Mouse (Mus musculus) forebrain, embryonic 13.5 days (tissue): ENCODE measurements around the gene Vmo1. TPM values are rescaled to one million over a fixed set of nuclear protein-coding genes. Genes with fewer than 3 reads are reported as not detected.

Experiments used
- ATAC-seq: fragments of 200-750 bp; cut with Nextera tagmentation; 2 replicates; pipeline ENCODE4 v1.8.0; 2017
- H3K27ac ChIP-seq: fragments of 300-500 bp; sonication (generic); 2 replicates; pipeline ENCODE4 v1.5.1; 2015; ENCODE audit warnings: inconsistent platforms, mild to moderate bottlenecking, moderate library complexity
- H3K27me3 ChIP-seq: fragments of 300-500 bp; sonication (generic); 2 replicates; pipeline ENCODE4 v1.6.1; 2015; ENCODE audit warnings: mild to moderate bottlenecking, inconsistent platforms
- H3K36me3 ChIP-seq: fragments of 300-500 bp; sonication (generic); 2 replicates; pipeline ENCODE4 v1.6.1; 2015; ENCODE audit warnings: mild to moderate bottlenecking, inconsistent platforms; ENCODE audit not compliant: poor library complexity, severe bottlenecking
- H3K4me1 ChIP-seq: fragments of 300-500 bp; sonication (generic); 2 replicates; pipeline ENCODE4 v1.6.1; 2015; ENCODE audit warnings: inconsistent platforms
- H3K4me2 ChIP-seq: fragments of 300-500 bp; sonication (generic); 2 replicates; pipeline ENCODE4 v1.6.1; 2015; ENCODE audit warnings: inconsistent platforms, mild to moderate bottlenecking, moderate library complexity
- H3K4me3 ChIP-seq: fragments of 300-500 bp; sonication (generic); 2 replicates; pipeline ENCODE4 v1.5.1; 2015; ENCODE audit warnings: mild to moderate bottlenecking, inconsistent platforms
- H3K9ac ChIP-seq: fragments of 300-500 bp; sonication (generic); 2 replicates; pipeline ENCODE4 v1.6.1; 2015; ENCODE audit warnings: mild to moderate bottlenecking, inconsistent platforms
- H3K9me3 ChIP-seq: fragments of 300-500 bp; sonication (generic); replicated peaks from 2 replicates; pipeline ENCODE4 v1.6.1; 2016; ENCODE audit warnings: inconsistent platforms
- WGBS: fragments of 180-500 bp; shearing (Covaris S2); methylation state at CpG from one replicate; pipeline ENCODE4 v1.1.7; 2015; 5-methylcytosine and 5-hydroxymethylcytosine counted together
- polyA plus RNA-seq: library from polyadenylated mRNA; unstranded; fragments of >200 nt; fragmentation: Nextera tagmentation; extraction: Ambion mirVana; gene quantifications from 2 replicates; pipeline ENCODE4 v1.2.1, GENCODE M21; 2015

Gene Vmo1
- polyA plus RNA-seq = 0.57 TPM in 1 of 2 replicates, not detected in the other

GRCm38 (mm10) chr11:70514288-70514687 is at the start of gene Vmo1:
Vmo1 (minus strand) TSS chr11:70514616.
- no peak for ATAC-seq
- no peak within 1 kb of the TSS for H3K4me2 ChIP-seq
- WGBS = 87% methylated on average over 7 of the region's 7 CpGs
- H3K9ac ChIP-seq = 0 out of 2 replicates have a peak within 1 kb of the TSS, but pooled peaks have one; percentile 5
- no peaks in the 10 kb centered on the region for H3K9me3 ChIP-seq
- no peaks in the 10 kb centered on the region for H3K36me3 ChIP-seq
- H3K27ac ChIP-seq = no peak within 1 kb of the TSS
- H3K4me3 ChIP-seq = no peak within 1 kb of the TSS
- peaks cover 4% of the 10 kb centered on the region; the same call in 1 of the 2 replicates for H3K27me3 ChIP-seq
- 0 out of 2 replicates have a peak, but pooled peaks cover 5% of the 10 kb centered on the region for H3K4me1 ChIP-seq

GRCm38 (mm10) chr11:70563470-70564275 is 49.3 kb upstream of the Vmo1 start:
- Histone ChIP-seq H3K9ac (peak overlapping the region; percentile 92), H3K4me3 (peak overlapping the region; percentile 90), H3K27me3 (no peaks in the 10 kb centered on the region), H3K36me3 (no peaks in the 10 kb centered on the region), H3K9me3 (no peaks in the 10 kb centered on the region), H3K4me1 (peaks cover 40% of the 10 kb centered on the region), H3K4me2 (peak overlapping the region; percentile 82), H3K27ac (0 out of 2 replicates have a peak overlapping the region, but pooled peaks have one; percentile 33)
- WGBS = 1% methylated on average over 25 of the region's 25 CpGs
- no peak for ATAC-seq

GRCm38 (mm10) chr11:70562995-70563469 is 48.6 kb upstream of the Vmo1 start:
- no peaks in the 10 kb centered on the region for H3K36me3 ChIP-seq
- 0% methylated on average over 17 of the region's 31 CpGs for WGBS
- H3K27me3 ChIP-seq = no peaks in the 10 kb centered on the region
- no peak; the same call in none of the 2 replicates for ATAC-seq
- peak overlapping the region; percentile 82 for H3K4me2 ChIP-seq
- no peaks in the 10 kb centered on the region for H3K9me3 ChIP-seq
- H3K27ac ChIP-seq = peak overlapping the region; percentile 86
- H3K4me1 ChIP-seq = peaks cover 40% of the 10 kb centered on the region
- peak overlapping the region; percentile 90 for H3K4me3 ChIP-seq
- H3K9ac ChIP-seq = peak overlapping the region; percentile 92

- Histone ChIP-seq H3K27me3 (no peaks in the 10 kb centered on the region), H3K9ac (peak within 1 kb of the TSS; percentile 92), H3K36me3 (no peaks in the 10 kb centered on the region), H3K4me1 (peaks cover 40% of the 10 kb centered on the region), H3K4me3 (peak within 1 kb of the TSS; percentile 90), H3K4me2 (peak within 1 kb of the TSS; percentile 82), H3K27ac (peak within 1 kb of the TSS; percentile 86), H3K9me3 (no peaks in the 10 kb centered on the region)
- WGBS = under 1% methylated on average over 29 of the region's 57 CpGs
- peak; percentile 93 for ATAC-seq
Observed at GRCm38 (mm10) chr11:70562287-70562994, 48.0 kb upstream of the Vmo1 start, which contains the start of gene Mink1. Mink1 (plus strand) TSS chr11:70562881.

- Histone ChIP-seq H3K36me3 (no peaks in the 10 kb centered on the region), H3K4me1 (peaks cover 38% of the 10 kb centered on the region), H3K9ac (peak overlapping the region; percentile 92), H3K4me2 (peak overlapping the region; percentile 82), H3K9me3 (no peaks in the 10 kb centered on the region), H3K4me3 (peak overlapping the region; percentile 90), H3K27ac (peak overlapping the region; percentile 86), H3K27me3 (no peaks in the 10 kb centered on the region)
- no peak for ATAC-seq
- 0% methylated on average over 2 of the region's 2 CpGs for WGBS
Observed at GRCm38 (mm10) chr11:70561937-70562286, 47.5 kb upstream of the Vmo1 start.

- Histone ChIP-seq H3K9me3 (no peaks in the 10 kb centered on the region), H3K4me1 (peaks cover 7% of the 10 kb centered on the region), H3K9ac (no peak overlapping the region), H3K27me3 (no peaks in the 10 kb centered on the region), H3K27ac (no peak overlapping the region), H3K36me3 (no peaks in the 10 kb centered on the region), H3K4me2 (no peak overlapping the region), H3K4me3 (no peak overlapping the region)
- 91% methylated on average over 9 of the region's 9 CpGs for WGBS
- no peak for ATAC-seq
Observed at GRCm38 (mm10) chr11:70557545-70557944, 43.1 kb upstream of the Vmo1 start.

GRCm38 (mm10) chr11:70553940-70554339 is 39.5 kb upstream of the Vmo1 start:
- Histone ChIP-seq H3K4me2 (no peak overlapping the region), H3K4me1 (no peaks in the 10 kb centered on the region), H3K36me3 (no peaks in the 10 kb centered on the region), H3K4me3 (no peak overlapping the region), H3K9ac (no peak overlapping the region), H3K27ac (no peak overlapping the region), H3K27me3 (no peaks in the 10 kb centered on the region), H3K9me3 (no peaks in the 10 kb centered on the region)
- 33% methylated on average over 7 of the region's 7 CpGs for whole genome bisulfite sequencing
- ATAC-seq = no peak

- Histone ChIP-seq H3K27me3 (no peaks in the 10 kb centered on the region), H3K4me3 (no peak overlapping the region), H3K36me3 (no peaks in the 10 kb centered on the region), H3K9me3 (no peaks in the 10 kb centered on the region), H3K4me2 (no peak overlapping the region), H3K4me1 (no peaks in the 10 kb centered on the region), H3K27ac (no peak overlapping the region), H3K9ac (no peak overlapping the region)
- ATAC-seq = no peak
- WGBS = 84% methylated on average over 8 of the region's 8 CpGs
Observed at GRCm38 (mm10) chr11:70551526-70551925, 37.1 kb upstream of the Vmo1 start.

- Histone ChIP-seq H3K27me3 (peaks cover 22% of the 10 kb centered on the region), H3K27ac (no peak overlapping the region), H3K9ac (no peak overlapping the region), H3K4me3 (no peak overlapping the region), H3K36me3 (no peaks in the 10 kb centered on the region), H3K4me1 (peaks cover 12% of the 10 kb centered on the region), H3K4me2 (no peak overlapping the region), H3K9me3 (no peaks in the 10 kb centered on the region)
- no peak for ATAC-seq
- WGBS = 69% methylated on average over 7 of the region's 7 CpGs
Observed at GRCm38 (mm10) chr11:70544496-70544895, 30.1 kb upstream of the Vmo1 start.

- no peak overlapping the region for H3K4me3 ChIP-seq
- WGBS = 70% methylated on average over 5 of the region's 5 CpGs
- H3K4me1 ChIP-seq = peaks cover 12% of the 10 kb centered on the region
- no peaks in the 10 kb centered on the region for H3K36me3 ChIP-seq
- H3K9me3 ChIP-seq = no peaks in the 10 kb centered on the region
- no peak overlapping the region for H3K9ac ChIP-seq
- H3K27ac ChIP-seq = no peak overlapping the region
- H3K27me3 ChIP-seq = peaks cover 35% of the 10 kb centered on the region
- peak overlapping the region; percentile 85; the same call in 1 of the 2 replicates for H3K4me2 ChIP-seq
- ATAC-seq = no peak
Observed at GRCm38 (mm10) chr11:70541415-70541814, 27.0 kb upstream of the Vmo1 start.

GRCm38 (mm10) chr11:70540928-70541327 is 26.5 kb upstream of the Vmo1 start:
- Histone ChIP-seq H3K4me3 (no peak overlapping the region), H3K36me3 (no peaks in the 10 kb centered on the region), H3K27ac (no peak overlapping the region), H3K27me3 (peaks cover 35% of the 10 kb centered on the region), H3K9me3 (no peaks in the 10 kb centered on the region), H3K4me1 (peaks cover 12% of the 10 kb centered on the region), H3K9ac (no peak overlapping the region), H3K4me2 (peak overlapping the region; percentile 85)
- 87% methylated on average over 7 of the region's 7 CpGs for WGBS
- ATAC-seq = no peak
